Mouse (Mus musculus): ENCODE measurements at regions not wholly inside any gene's neighbourhood (a gene's known extent, or its start where the extent isn't known, plus 50 kb on each side); places are given as distances from the start of the nearest gene placed in this dataset.

DNA sequence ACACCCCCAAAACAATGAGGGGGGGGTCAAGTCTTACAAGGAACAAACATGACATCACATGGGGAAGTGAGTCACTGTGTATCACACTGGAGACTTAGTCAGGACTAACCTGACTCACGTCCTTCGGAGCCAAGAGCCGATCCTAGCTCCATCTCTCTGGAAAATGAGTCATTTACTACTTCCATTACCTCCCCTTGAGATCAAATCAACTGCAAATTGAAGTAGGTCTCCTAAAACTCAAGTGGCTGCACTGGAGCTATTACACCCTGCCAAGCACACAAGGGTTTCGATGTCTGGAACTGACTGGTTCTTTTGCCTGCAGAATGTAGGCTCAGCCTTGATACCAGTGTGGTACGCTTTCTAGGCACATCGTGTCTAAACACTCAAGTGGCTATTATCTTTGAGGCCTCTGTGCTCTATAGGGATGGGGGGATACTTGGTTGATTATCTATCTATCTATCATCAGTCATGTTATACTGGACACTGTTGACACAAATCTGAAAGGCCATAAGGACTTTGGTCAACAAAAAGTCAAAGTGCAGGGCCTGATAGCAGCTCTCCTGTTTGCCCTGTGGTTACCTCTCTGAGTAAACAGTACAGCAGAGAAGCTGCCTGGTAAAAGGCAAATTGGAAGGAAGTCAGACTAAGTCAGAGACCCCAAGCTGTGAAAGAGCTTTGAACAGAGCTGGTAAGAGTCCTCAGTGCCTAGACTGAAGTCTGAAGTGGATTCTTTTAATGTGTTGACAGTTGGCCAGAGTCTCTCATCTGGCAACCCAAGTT, 167.5 kb upstream of the Jmjd1c start:
- Histone ChIP-seq H3K27ac (replicated peaks) (no peak overlapping the region), H3K36me3 (no peaks in the 10 kb centered on the region), H3K27me3 (replicated peaks) (no peaks in the 10 kb centered on the region), H3K4me2 (no peak overlapping the region), H3K4me1 (no peaks in the 10 kb centered on the region), H3K9me3 (replicated peaks) (no peaks in the 10 kb centered on the region), H3K4me3 (replicated peaks) (no peak overlapping the region), H3K9ac (replicated peaks) (no peak overlapping the region)
- no peak for ATAC-seq (ENCODE audit: low FRiP score)
- WGBS, result 64% methylated on average over 6 of the region's 6 CpGs

- ATAC-seq (ENCODE audit: low FRiP score), result no peak
- H3K4me2 ChIP-seq, result no peak overlapping the region
- no peak overlapping the region for H3K27ac ChIP-seq (replicated peaks)
- no peaks in the 10 kb centered on the region for H3K4me1 ChIP-seq
- H3K9ac ChIP-seq (replicated peaks), result no peak overlapping the region
- WGBS, result 78% methylated on average over 10 of the region's 10 CpGs
- no peak overlapping the region for H3K4me3 ChIP-seq (replicated peaks)
- H3K27me3 ChIP-seq (replicated peaks), result no peaks in the 10 kb centered on the region
- no peaks in the 10 kb centered on the region for H3K36me3 ChIP-seq
- no peaks in the 10 kb centered on the region for H3K9me3 ChIP-seq (replicated peaks)
Observed at GRCm38 (mm10) chr10:66930563-66930962, 165.4 kb upstream of the Jmjd1c start.

- no peaks in the 10 kb centered on the region for H3K27me3 ChIP-seq (replicated peaks)
- no peaks in the 10 kb centered on the region for H3K4me1 ChIP-seq
- no peaks in the 10 kb centered on the region for H3K9me3 ChIP-seq (replicated peaks)
- WGBS, result 81% methylated on average over 7 of the region's 7 CpGs
- H3K36me3 ChIP-seq, result no peaks in the 10 kb centered on the region
- no peak overlapping the region for H3K27ac ChIP-seq (replicated peaks)
- H3K9ac ChIP-seq (replicated peaks), result no peak overlapping the region
- no peak overlapping the region for H3K4me2 ChIP-seq
- no peak overlapping the region for H3K4me3 ChIP-seq (replicated peaks)
- no peak for ATAC-seq (ENCODE audit: low FRiP score)
Observed at GRCm38 (mm10) chr10:66931505-66931904, 164.4 kb upstream of the Jmjd1c start.

- Histone ChIP-seq H3K36me3 (no peaks in the 10 kb centered on the region), H3K27ac (replicated peaks) (no peak overlapping the region), H3K27me3 (replicated peaks) (no peaks in the 10 kb centered on the region), H3K4me3 (replicated peaks) (no peak overlapping the region), H3K4me2 (no peak overlapping the region), H3K9me3 (replicated peaks) (no peaks in the 10 kb centered on the region), H3K9ac (replicated peaks) (no peak overlapping the region), H3K4me1 (no peaks in the 10 kb centered on the region)
- WGBS, result 88% methylated on average over 6 of the region's 6 CpGs
- no peak for ATAC-seq (ENCODE audit: low FRiP score)
Observed at GRCm38 (mm10) chr10:66932544-66932943, 163.4 kb upstream of the Jmjd1c start.

GRCm38 (mm10) chr10:66933689-66934088, 162.2 kb upstream of the Jmjd1c start:
- H3K36me3 ChIP-seq, result no peaks in the 10 kb centered on the region
- no peaks in the 10 kb centered on the region for H3K9me3 ChIP-seq (replicated peaks)
- H3K4me3 ChIP-seq (replicated peaks), result no peak overlapping the region
- H3K27ac ChIP-seq (replicated peaks), result no peak overlapping the region
- no peak overlapping the region for H3K9ac ChIP-seq (replicated peaks)
- no peak overlapping the region for H3K4me2 ChIP-seq
- H3K27me3 ChIP-seq (replicated peaks), result no peaks in the 10 kb centered on the region
- H3K4me1 ChIP-seq, result no peaks in the 10 kb centered on the region
- WGBS, result 44% methylated on average over 7 of the region's 7 CpGs
- ATAC-seq (ENCODE audit: low FRiP score), result no peak; the same call in 1 of the 2 replicates

DNA sequence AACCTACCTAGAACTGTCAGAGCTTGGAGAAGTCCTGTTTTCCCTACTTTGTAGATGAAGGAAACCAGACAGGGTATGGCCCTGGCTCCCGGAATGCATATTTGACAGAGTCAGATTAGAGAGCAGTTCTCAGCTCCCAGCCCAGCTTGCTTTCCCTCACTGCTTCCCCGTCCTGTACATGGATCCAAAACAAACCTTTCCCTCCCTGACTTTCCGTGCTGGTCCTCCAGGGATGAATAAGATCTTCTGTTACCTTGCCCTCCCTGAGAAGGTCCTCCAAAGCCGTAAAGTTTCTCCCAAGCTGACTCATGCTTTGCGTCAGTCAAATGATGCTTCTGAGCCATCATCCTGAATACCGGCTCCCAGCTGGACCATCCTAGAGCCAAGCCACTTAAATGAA, 160.2 kb upstream of the Jmjd1c start:
- H3K36me3 ChIP-seq, result no peaks in the 10 kb centered on the region
- H3K4me3 ChIP-seq (replicated peaks), result no peak overlapping the region
- no peaks in the 10 kb centered on the region for H3K27me3 ChIP-seq (replicated peaks)
- H3K4me1 ChIP-seq, result no peaks in the 10 kb centered on the region
- 68% methylated on average over 6 of the region's 6 CpGs for WGBS
- no peak for ATAC-seq (ENCODE audit: low FRiP score)
- no peak overlapping the region for H3K4me2 ChIP-seq
- H3K27ac ChIP-seq (replicated peaks), result no peak overlapping the region
- H3K9me3 ChIP-seq (replicated peaks), result no peaks in the 10 kb centered on the region
- no peak overlapping the region for H3K9ac ChIP-seq (replicated peaks)

GRCm38 (mm10) chr10:66937116-66937515, 158.8 kb upstream of the Jmjd1c start:
- 91% methylated on average over 13 of the region's 13 CpGs for WGBS
- Histone ChIP-seq H3K27me3 (replicated peaks) (no peaks in the 10 kb centered on the region), H3K36me3 (no peaks in the 10 kb centered on the region), H3K9ac (replicated peaks) (no peak overlapping the region), H3K27ac (replicated peaks) (no peak overlapping the region), H3K4me1 (no peaks in the 10 kb centered on the region), H3K4me2 (no peak overlapping the region), H3K4me3 (replicated peaks) (no peak overlapping the region), H3K9me3 (replicated peaks) (no peaks in the 10 kb centered on the region)
- ATAC-seq (ENCODE audit: low FRiP score), result no peak

DNA sequence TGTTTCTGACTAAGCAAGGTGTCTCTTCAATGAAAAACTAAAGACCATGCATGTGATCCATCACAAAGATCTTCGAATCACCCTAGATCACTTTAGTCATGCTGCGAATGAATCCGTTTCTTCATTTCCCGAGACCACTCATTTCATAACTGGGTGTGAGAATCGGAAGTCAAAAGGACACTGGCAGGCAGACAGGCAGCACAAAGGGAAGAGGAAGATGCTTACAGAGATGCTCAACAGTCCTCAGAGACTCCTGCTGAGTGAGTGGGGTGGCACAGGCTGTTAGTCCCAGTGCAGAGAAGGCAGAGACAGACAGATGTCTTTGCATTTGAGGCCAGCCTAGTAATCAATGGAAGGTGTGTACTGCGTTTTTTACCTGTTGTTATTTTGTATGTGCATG, 155.6 kb upstream of the Jmjd1c start:
- Histone ChIP-seq H3K9ac (replicated peaks) (no peak overlapping the region), H3K4me3 (replicated peaks) (no peak overlapping the region), H3K4me1 (no peaks in the 10 kb centered on the region), H3K9me3 (replicated peaks) (no peaks in the 10 kb centered on the region), H3K4me2 (no peak overlapping the region), H3K36me3 (no peaks in the 10 kb centered on the region), H3K27ac (replicated peaks) (no peak overlapping the region), H3K27me3 (replicated peaks) (no peaks in the 10 kb centered on the region)
- 76% methylated on average over 6 of the region's 6 CpGs for WGBS
- no peak for ATAC-seq (ENCODE audit: low FRiP score)

DNA sequence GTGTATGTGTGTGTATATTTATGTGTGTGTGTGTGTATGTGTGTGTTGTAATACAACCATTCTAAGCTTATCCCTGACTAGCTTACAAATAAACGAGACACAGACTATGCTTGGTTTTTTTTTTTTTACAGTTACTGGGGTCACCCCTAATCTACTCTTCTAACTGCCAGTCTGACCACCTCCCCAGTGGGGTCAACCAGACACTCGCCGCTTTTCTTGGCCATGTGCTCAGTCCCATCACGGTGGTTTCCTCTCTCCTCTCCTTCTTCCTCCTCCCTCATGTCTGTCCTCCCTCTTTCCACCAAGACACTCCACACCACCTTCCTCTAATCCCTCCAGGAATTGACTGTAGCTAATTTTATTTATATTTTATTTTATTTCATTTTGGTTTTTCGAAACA, 155.0 kb upstream of the Jmjd1c start:
- Histone ChIP-seq H3K4me2 (no peak overlapping the region), H3K9me3 (replicated peaks) (no peaks in the 10 kb centered on the region), H3K4me3 (replicated peaks) (no peak overlapping the region), H3K4me1 (no peaks in the 10 kb centered on the region), H3K9ac (replicated peaks) (no peak overlapping the region), H3K27me3 (replicated peaks) (no peaks in the 10 kb centered on the region), H3K27ac (replicated peaks) (no peak overlapping the region), H3K36me3 (no peaks in the 10 kb centered on the region)
- ATAC-seq (ENCODE audit: low FRiP score), result no peak
- 84% methylated on average over 5 of the region's 5 CpGs for WGBS

GRCm38 (mm10) chr10:66941974-66942373, 154.0 kb upstream of the Jmjd1c start:
- H3K9me3 ChIP-seq (replicated peaks), result no peaks in the 10 kb centered on the region
- H3K27ac ChIP-seq (replicated peaks), result no peak overlapping the region
- H3K36me3 ChIP-seq, result no peaks in the 10 kb centered on the region
- H3K4me3 ChIP-seq (replicated peaks), result no peak overlapping the region
- no peak for ATAC-seq (ENCODE audit: low FRiP score)
- H3K9ac ChIP-seq (replicated peaks), result no peak overlapping the region
- H3K4me2 ChIP-seq, result no peak overlapping the region
- H3K4me1 ChIP-seq, result no peaks in the 10 kb centered on the region
- 71% methylated on average over 3 of the region's 3 CpGs for WGBS
- no peaks in the 10 kb centered on the region for H3K27me3 ChIP-seq (replicated peaks)

GRCm38 (mm10) chr10:66943875-66944274, 152.1 kb upstream of the Jmjd1c start:
- no peaks in the 10 kb centered on the region for H3K9me3 ChIP-seq (replicated peaks)
- no peaks in the 10 kb centered on the region for H3K4me1 ChIP-seq
- H3K9ac ChIP-seq (replicated peaks), result no peak overlapping the region
- ATAC-seq (ENCODE audit: low FRiP score), result no peak
- H3K36me3 ChIP-seq, result no peaks in the 10 kb centered on the region
- 49% methylated on average over 5 of the region's 5 CpGs for WGBS
- no peak overlapping the region for H3K4me3 ChIP-seq (replicated peaks)
- no peak overlapping the region for H3K27ac ChIP-seq (replicated peaks)
- H3K4me2 ChIP-seq, result no peak overlapping the region
- no peaks in the 10 kb centered on the region for H3K27me3 ChIP-seq (replicated peaks)

DNA sequence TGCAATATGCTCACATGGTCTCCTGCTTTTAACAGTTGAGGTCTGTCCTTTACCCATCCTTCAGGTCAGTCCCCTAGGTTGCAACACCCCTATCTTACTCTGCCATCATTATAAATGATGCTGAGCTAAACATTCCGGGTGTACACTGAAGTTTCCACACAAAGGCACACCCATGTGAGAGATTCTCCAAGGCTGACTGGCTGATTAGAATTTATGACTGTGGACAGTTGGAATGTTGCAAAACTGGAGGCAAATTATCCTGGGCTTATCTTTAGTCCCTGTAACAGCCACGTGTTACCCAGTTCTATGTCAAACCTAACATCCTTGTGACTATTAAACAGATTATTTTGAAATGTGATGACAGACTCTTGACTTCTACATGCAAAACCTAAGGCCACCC, 149.8 kb upstream of the Jmjd1c start:
- Histone ChIP-seq H3K36me3 (no peaks in the 10 kb centered on the region), H3K9me3 (replicated peaks) (no peaks in the 10 kb centered on the region), H3K4me2 (no peak overlapping the region), H3K4me1 (no peaks in the 10 kb centered on the region), H3K9ac (replicated peaks) (no peak overlapping the region), H3K4me3 (replicated peaks) (no peak overlapping the region), H3K27ac (replicated peaks) (no peak overlapping the region), H3K27me3 (replicated peaks) (no peaks in the 10 kb centered on the region)
- no peak for ATAC-seq (ENCODE audit: low FRiP score)
- WGBS, result 77% methylated on average over 2 of the region's 2 CpGs

All from neural tube, embryonic 15.5 days (tissue).